Mouse (Mus musculus): ENCODE results near the gene Car15. TPM values are rescaled to one million over a fixed set of nuclear protein-coding genes. Genes with fewer than 3 reads are reported as not detected.

Gene Car15
- polyA plus RNA-seq (2015; fragmentation: Nextera tagmentation; extraction: Ambion mirVana) = 4.1 and 4.5 TPM in 2 replicates

GRCm38 (mm10) chr16:17838051-17838450, at the start of gene Car15:
TSS of gene Car15 (minus strand) at chr16:17838364.
- Histone ChIP-seq H3K4me2 (ENCODE audit: low read depth, low read length) (no peak within 1 kb of the TSS), H3K4me3 (ENCODE audit: low read length) (no peak within 1 kb of the TSS), H3K27me3 (ENCODE audit: control insufficient read depth, insufficient read depth, low read depth, low read length) (peaks cover 33% of the 10 kb centered on the region), H3K4me1 (replicated peaks; ENCODE audit: control insufficient read depth, insufficient read depth, low read length) (peaks cover 5% of the 10 kb centered on the region), H3K36me3 (ENCODE audit: control insufficient read depth, insufficient read depth, low read length) (peaks cover 19% of the 10 kb centered on the region), H3K9ac (ENCODE audit: low read length) (no peak within 1 kb of the TSS), H3K27ac (ENCODE audit: low read length) (no peak within 1 kb of the TSS), H3K9me3 (ENCODE audit: control insufficient read depth, low read length) (no peaks in the 10 kb centered on the region)
- WGBS = 67% methylated on average over 6 of the region's 6 CpGs
- ATAC-seq (ENCODE audit: low read depth) = no peak

GRCm38 (mm10) chr16:17884116-17884515, 46.0 kb upstream of the Car15 start:
- no peak overlapping the region for H3K9ac ChIP-seq (ENCODE audit: low read length)
- no peak overlapping the region for H3K27ac ChIP-seq (ENCODE audit: low read length)
- H3K9me3 ChIP-seq (ENCODE audit: control insufficient read depth, low read length) = no peaks in the 10 kb centered on the region
- no peak overlapping the region for H3K4me2 ChIP-seq (ENCODE audit: low read depth, low read length)
- 65% methylated on average over 6 of the region's 6 CpGs for WGBS
- ATAC-seq (ENCODE audit: low read depth) = no peak
- no peaks in the 10 kb centered on the region for H3K27me3 ChIP-seq (ENCODE audit: control insufficient read depth, insufficient read depth, low read depth, low read length)
- 0 out of 2 replicates have a peak, but pooled peaks cover 3% of the 10 kb centered on the region for H3K36me3 ChIP-seq (ENCODE audit: control insufficient read depth, insufficient read depth, low read length)
- peaks cover 4% of the 10 kb centered on the region; the same call in 1 of the 2 replicates for H3K4me1 ChIP-seq (replicated peaks; ENCODE audit: control insufficient read depth, insufficient read depth, low read length)
- no peak overlapping the region for H3K4me3 ChIP-seq (ENCODE audit: low read length)

GRCm38 (mm10) chr16:17882196-17882595, 44.0 kb upstream of the Car15 start:
- ATAC-seq (ENCODE audit: low read depth) = peak; percentile 49; the same call in 1 of the 2 replicates
- Histone ChIP-seq H3K27ac (ENCODE audit: low read length) (no peak overlapping the region), H3K36me3 (ENCODE audit: control insufficient read depth, insufficient read depth, low read length) (0 out of 2 replicates have a peak, but pooled peaks cover 3% of the 10 kb centered on the region), H3K9ac (ENCODE audit: low read length) (no peak overlapping the region), H3K4me2 (ENCODE audit: low read depth, low read length) (no peak overlapping the region), H3K4me1 (replicated peaks; ENCODE audit: control insufficient read depth, insufficient read depth, low read length) (peaks cover 4% of the 10 kb centered on the region; the same call in 1 of the 2 replicates), H3K9me3 (ENCODE audit: control insufficient read depth, low read length) (no peaks in the 10 kb centered on the region), H3K27me3 (ENCODE audit: control insufficient read depth, insufficient read depth, low read depth, low read length) (no peaks in the 10 kb centered on the region), H3K4me3 (ENCODE audit: low read length) (no peak overlapping the region)

GRCm38 (mm10) chr16:17879571-17879970, 41.4 kb upstream of the Car15 start:
- ATAC-seq (ENCODE audit: low read depth) = no peak

GRCm38 (mm10) chr16:17876096-17876495, 37.9 kb upstream of the Car15 start:
- H3K4me1 ChIP-seq (replicated peaks; ENCODE audit: control insufficient read depth, insufficient read depth, low read length) = no peaks in the 10 kb centered on the region; the same call in 1 of the 2 replicates
- no peak for ATAC-seq (ENCODE audit: low read depth)
- WGBS = 90% methylated on average over 1 of the region's 1 CpGs

More at GRCm38 (mm10) chr16:17879571-17879970, 41.4 kb upstream of the Car15 start:
- Histone ChIP-seq H3K4me1 (replicated peaks; ENCODE audit: control insufficient read depth, insufficient read depth, low read length) (peaks cover 4% of the 10 kb centered on the region; the same call in 1 of the 2 replicates), H3K27ac (ENCODE audit: low read length) (no peak overlapping the region), H3K36me3 (ENCODE audit: control insufficient read depth, insufficient read depth, low read length) (0 out of 2 replicates have a peak, but pooled peaks cover 1% of the 10 kb centered on the region), H3K4me3 (ENCODE audit: low read length) (no peak overlapping the region), H3K9ac (ENCODE audit: low read length) (no peak overlapping the region), H3K27me3 (ENCODE audit: control insufficient read depth, insufficient read depth, low read depth, low read length) (no peaks in the 10 kb centered on the region), H3K9me3 (ENCODE audit: control insufficient read depth, low read length) (no peaks in the 10 kb centered on the region), H3K4me2 (ENCODE audit: low read depth, low read length) (no peak overlapping the region)
- WGBS = 89% methylated on average over 4 of the region's 4 CpGs

GRCm38 (mm10) chr16:17875174-17875573, 37.0 kb upstream of the Car15 start:
- no peak overlapping the region for H3K27ac ChIP-seq (ENCODE audit: low read length)
- 72% methylated on average over 4 of the region's 4 CpGs for WGBS
- H3K4me2 ChIP-seq (ENCODE audit: low read depth, low read length) = no peak overlapping the region
- no peaks in the 10 kb centered on the region for H3K9me3 ChIP-seq (ENCODE audit: control insufficient read depth, low read length)
- no peaks in the 10 kb centered on the region; the same call in 1 of the 2 replicates for H3K4me1 ChIP-seq (replicated peaks; ENCODE audit: control insufficient read depth, insufficient read depth, low read length)
- peaks cover 6% of the 10 kb centered on the region; the same call in 1 of the 2 replicates for H3K36me3 ChIP-seq (ENCODE audit: control insufficient read depth, insufficient read depth, low read length)
- H3K27me3 ChIP-seq (ENCODE audit: control insufficient read depth, insufficient read depth, low read depth, low read length) = no peaks in the 10 kb centered on the region
- H3K9ac ChIP-seq (ENCODE audit: low read length) = no peak overlapping the region
- H3K4me3 ChIP-seq (ENCODE audit: low read length) = no peak overlapping the region
- no peak for ATAC-seq (ENCODE audit: low read depth)

More at GRCm38 (mm10) chr16:17876096-17876495, 37.9 kb upstream of the Car15 start:
- Histone ChIP-seq H3K9me3 (ENCODE audit: control insufficient read depth, low read length) (no peaks in the 10 kb centered on the region), H3K4me2 (ENCODE audit: low read depth, low read length) (no peak overlapping the region), H3K36me3 (ENCODE audit: control insufficient read depth, insufficient read depth, low read length) (peaks cover 5% of the 10 kb centered on the region; the same call in 1 of the 2 replicates), H3K9ac (ENCODE audit: low read length) (no peak overlapping the region), H3K27ac (ENCODE audit: low read length) (no peak overlapping the region), H3K4me3 (ENCODE audit: low read length) (no peak overlapping the region), H3K27me3 (ENCODE audit: control insufficient read depth, insufficient read depth, low read depth, low read length) (no peaks in the 10 kb centered on the region)

- H3K4me1 ChIP-seq (replicated peaks; ENCODE audit: control insufficient read depth, insufficient read depth, low read length) = no peaks in the 10 kb centered on the region; the same call in 1 of the 2 replicates
- no peak overlapping the region for H3K4me2 ChIP-seq (ENCODE audit: low read depth, low read length)
- WGBS = 37% methylated on average over 4 of the region's 4 CpGs
- H3K36me3 ChIP-seq (ENCODE audit: control insufficient read depth, insufficient read depth, low read length) = peaks cover 6% of the 10 kb centered on the region; the same call in 1 of the 2 replicates
- no peak overlapping the region for H3K27ac ChIP-seq (ENCODE audit: low read length)
- no peaks in the 10 kb centered on the region for H3K9me3 ChIP-seq (ENCODE audit: control insufficient read depth, low read length)
- H3K27me3 ChIP-seq (ENCODE audit: control insufficient read depth, insufficient read depth, low read depth, low read length) = no peaks in the 10 kb centered on the region
- no peak overlapping the region for H3K4me3 ChIP-seq (ENCODE audit: low read length)
- no peak for ATAC-seq (ENCODE audit: low read depth)
- H3K9ac ChIP-seq (ENCODE audit: low read length) = no peak overlapping the region
These were observed 34.8 kb upstream of the Car15 start for GRCm38 (mm10) chr16:17872995-17873394.

- Histone ChIP-seq H3K27me3 (ENCODE audit: control insufficient read depth, insufficient read depth, low read depth, low read length) (no peaks in the 10 kb centered on the region), H3K4me3 (ENCODE audit: low read length) (no peak overlapping the region), H3K4me2 (ENCODE audit: low read depth, low read length) (no peak overlapping the region), H3K9me3 (ENCODE audit: control insufficient read depth, low read length) (no peaks in the 10 kb centered on the region), H3K4me1 (replicated peaks; ENCODE audit: control insufficient read depth, insufficient read depth, low read length) (no peaks in the 10 kb centered on the region; the same call in 1 of the 2 replicates), H3K27ac (ENCODE audit: low read length) (no peak overlapping the region), H3K36me3 (ENCODE audit: control insufficient read depth, insufficient read depth, low read length) (peaks cover 6% of the 10 kb centered on the region; the same call in 1 of the 2 replicates), H3K9ac (ENCODE audit: low read length) (no peak overlapping the region)
- no peak for ATAC-seq (ENCODE audit: low read depth)
- 64% methylated on average over 5 of the region's 5 CpGs for WGBS
These were observed 33.1 kb upstream of the Car15 start for GRCm38 (mm10) chr16:17871248-17871647.

GRCm38 (mm10) chr16:17865770-17866169, 27.6 kb upstream of the Car15 start:
- Histone ChIP-seq H3K9me3 (ENCODE audit: control insufficient read depth, low read length) (no peaks in the 10 kb centered on the region), H3K27me3 (ENCODE audit: control insufficient read depth, insufficient read depth, low read depth, low read length) (no peaks in the 10 kb centered on the region), H3K36me3 (ENCODE audit: control insufficient read depth, insufficient read depth, low read length) (peaks cover 5% of the 10 kb centered on the region; the same call in 1 of the 2 replicates)

More at GRCm38 (mm10) chr16:17865770-17866169, 27.6 kb upstream of the Car15 start:
- WGBS = 65% methylated on average over 6 of the region's 6 CpGs
- no peak overlapping the region for H3K4me2 ChIP-seq (ENCODE audit: low read depth, low read length)
- no peaks in the 10 kb centered on the region for H3K4me1 ChIP-seq (replicated peaks; ENCODE audit: control insufficient read depth, insufficient read depth, low read length)
- H3K27ac ChIP-seq (ENCODE audit: low read length) = no peak overlapping the region
- no peak overlapping the region for H3K4me3 ChIP-seq (ENCODE audit: low read length)
- no peak overlapping the region for H3K9ac ChIP-seq (ENCODE audit: low read length)
- no peak for ATAC-seq (ENCODE audit: low read depth)
